Mouse (Mus musculus) heart, postnatal 0 days (tissue): ENCODE measurements around the gene Oxnad1. TPM values are rescaled to one million over a fixed set of nuclear protein-coding genes. Genes with fewer than 3 reads are reported as not detected.
"Not testable (repeated sequence)": the region's sequence is repeated elsewhere in the genome, so short reads cannot be mapped to it uniquely, and the experiment has no call there.

ENCODE experiments used
- ATAC-seq: fragments of 200-750 bp; cut with Nextera tagmentation; 2 replicates; pipeline ENCODE4 v1.8.0; 2017; ENCODE audit warnings: low read depth, moderate number of reproducible peaks, moderate library complexity; ENCODE audit not compliant: insufficient read depth
- DNase-seq: peaks from one replicate; pipeline ENCODE4 v3.0.0-alpha.2; 2016; ENCODE audit warnings: low spot score
- H3K27ac ChIP-seq: fragments of 300-500 bp; sonication (generic); 2 replicates; pipeline ENCODE4 v1.5.1; 2014; ENCODE audit warnings: low read depth, mild to moderate bottlenecking
- H3K27me3 ChIP-seq: fragments of 300-500 bp; sonication (generic); 2 replicates; pipeline ENCODE4 v1.6.1; 2014; ENCODE audit warnings: low read length, mixed read lengths; ENCODE audit not compliant: control insufficient read depth, insufficient read depth
- H3K36me3 ChIP-seq: fragments of 300-500 bp; sonication (generic); replicated peaks from 2 replicates; pipeline ENCODE4 v1.6.1; 2014; ENCODE audit warnings: low read length, mixed read lengths; ENCODE audit not compliant: control insufficient read depth, insufficient read depth
- H3K4me1 ChIP-seq: fragments of 300-500 bp; sonication (generic); 2 replicates; pipeline ENCODE4 v1.6.1; 2014; ENCODE audit warnings: antibody characterized with exemption; ENCODE audit not compliant: control insufficient read depth, insufficient read depth
- H3K4me2 ChIP-seq: fragments of 300-500 bp; sonication (generic); 2 replicates; pipeline ENCODE4 v1.6.1; 2014; ENCODE audit warnings: low read depth, mild to moderate bottlenecking, low read length, moderate library complexity
- H3K4me3 ChIP-seq: fragments of 300-500 bp; sonication (generic); 2 replicates; pipeline ENCODE4 v1.5.1; 2014; ENCODE audit warnings: low read depth, low read length
- H3K9ac ChIP-seq: fragments of 300-500 bp; sonication (generic); replicated peaks from 2 replicates; pipeline ENCODE4 v1.6.1; 2014; ENCODE audit warnings: low read depth, low read length, mixed read lengths
- H3K9me3 ChIP-seq: fragments of 300-500 bp; sonication (generic); replicated peaks from 2 replicates; pipeline ENCODE4 v1.6.1; 2016; ENCODE audit warnings: low read length; ENCODE audit not compliant: control insufficient read depth
- CTCF ChIP-seq: IDR thresholded peaks from 2 replicates; pipeline ENCODE4 v1.5.1; 2016; ENCODE audit warnings: antibody characterized with exemption, control low read depth, low read depth
- EP300 ChIP-seq: IDR thresholded peaks from 2 replicates; pipeline ENCODE4 v1.6.1; 2016; ENCODE audit warnings: antibody characterized with exemption, low read depth
- WGBS: fragments of 180-500 bp; shearing (Covaris S2); extraction: QIAGEN DNeasy Blood & Tissue Kit; methylation state at CpG from one replicate; pipeline ENCODE4 v1.1.7; 2014; 5-methylcytosine and 5-hydroxymethylcytosine counted together
- polyA plus RNA-seq: library from polyadenylated mRNA; unstranded; fragments of >200 nt; fragmentation: Nextera tagmentation; extraction: Ambion mirVana; gene quantifications from 2 replicates; pipeline ENCODE4 v1.2.1, GENCODE M21; 2015
- total RNA-seq: library from RNA; depleted of rRNA; stranded (reverse); fragments of >200 nt; gene quantifications from 2 replicates; pipeline ENCODE4 v1.2.3, GENCODE M21; 2014; ENCODE audit warnings: low replicate concordance

The Oxnad1 gene
- total and polyA plus RNA-seq, 2 experiments from 2014 or later, result 48.4 to 85.5 TPM

DNA sequence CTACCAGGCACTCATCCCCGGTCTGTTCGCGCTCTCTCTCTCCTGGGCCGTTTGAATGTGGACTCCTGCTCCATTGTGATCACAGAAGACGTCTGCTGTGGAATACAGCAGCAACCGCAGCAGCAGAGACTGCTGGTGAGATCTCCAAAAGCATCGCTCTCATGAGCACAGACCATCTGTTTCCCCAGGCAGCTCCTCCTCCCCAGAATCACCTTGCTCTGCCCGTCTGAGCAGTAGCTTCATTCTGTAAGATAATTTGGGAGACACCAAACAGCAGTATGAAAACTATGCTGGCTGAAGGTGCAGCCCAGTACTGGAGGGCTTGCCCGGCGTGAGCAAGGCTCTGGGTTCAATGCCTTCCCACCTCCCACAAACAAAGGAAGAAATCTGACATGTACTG, 4.1 kb upstream of the Oxnad1 start:
- Histone ChIP-seq H3K9ac (no peak overlapping the region), H3K4me2 (no peak overlapping the region), H3K27ac (no peak overlapping the region), H3K36me3 (peaks cover 28% of the 10 kb centered on the region), H3K9me3 (no peaks in the 10 kb centered on the region), H3K27me3 (no peaks in the 10 kb centered on the region), H3K4me3 (no peak overlapping the region), H3K4me1 (peaks cover 3% of the 10 kb centered on the region)
- no peak for ATAC-seq
- no peak for DNase-seq
- 79% methylated on average over 10 of the region's 10 CpGs for WGBS
- no peak for TF ChIP-seq CTCF
- no peak for TF ChIP-seq EP300

DNA sequence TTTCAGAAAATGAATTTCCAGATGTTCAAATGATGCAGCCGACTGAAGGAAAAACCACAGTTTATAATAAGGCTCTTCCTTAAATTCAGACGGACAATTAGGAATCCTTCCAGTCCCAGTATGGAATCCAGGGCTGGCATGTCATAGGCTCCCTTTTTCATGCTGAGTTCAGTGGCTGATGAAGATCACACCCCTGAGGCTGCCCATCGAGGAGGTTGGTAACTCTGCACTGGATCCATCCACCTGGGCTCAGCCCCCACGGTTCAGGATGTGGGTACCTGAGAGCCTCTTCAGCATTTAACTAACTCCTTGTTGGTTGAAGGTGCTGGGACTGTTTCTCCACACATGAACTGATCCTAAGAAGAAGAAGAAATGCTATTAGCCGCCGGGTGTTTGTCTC, 2.3 kb upstream of the Oxnad1 start:
- Histone ChIP-seq H3K9me3 (no peaks in the 10 kb centered on the region), H3K4me2 (no peak overlapping the region), H3K4me3 (no peak overlapping the region), H3K4me1 (peaks cover 11% of the 10 kb centered on the region), H3K36me3 (peaks cover 28% of the 10 kb centered on the region), H3K27me3 (no peaks in the 10 kb centered on the region), H3K27ac (no peak overlapping the region), H3K9ac (no peak overlapping the region)
- no peak for DNase-seq
- ATAC-seq, result no peak
- 87% methylated on average over 6 of the region's 6 CpGs for WGBS
- TF ChIP-seq EP300 (no peak), CTCF (no peak)

DNA sequence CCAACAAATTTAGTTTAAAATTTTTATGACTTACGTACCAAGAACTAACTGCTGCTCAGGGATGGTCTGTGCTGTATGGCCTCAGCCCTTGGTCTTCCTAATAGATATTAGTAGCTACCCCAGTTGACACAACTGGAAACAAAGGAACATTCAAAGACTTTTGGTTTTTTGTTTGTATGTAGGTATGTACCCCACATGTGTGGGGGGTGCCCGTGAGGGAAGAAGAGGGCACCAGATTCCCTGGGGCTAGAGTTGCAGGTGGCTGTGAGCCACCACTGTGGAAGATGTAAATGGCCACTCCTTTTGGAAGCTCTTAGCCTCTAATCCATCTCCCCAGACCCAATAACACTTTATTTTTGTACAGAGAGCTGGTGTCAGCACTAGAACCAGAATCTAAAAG, 1.7 kb upstream of the Oxnad1 start:
- WGBS, result 94% methylated on average over 2 of the region's 2 CpGs
- TF ChIP-seq CTCF (no peak), EP300 (no peak)
- ATAC-seq, result no peak

DNA sequence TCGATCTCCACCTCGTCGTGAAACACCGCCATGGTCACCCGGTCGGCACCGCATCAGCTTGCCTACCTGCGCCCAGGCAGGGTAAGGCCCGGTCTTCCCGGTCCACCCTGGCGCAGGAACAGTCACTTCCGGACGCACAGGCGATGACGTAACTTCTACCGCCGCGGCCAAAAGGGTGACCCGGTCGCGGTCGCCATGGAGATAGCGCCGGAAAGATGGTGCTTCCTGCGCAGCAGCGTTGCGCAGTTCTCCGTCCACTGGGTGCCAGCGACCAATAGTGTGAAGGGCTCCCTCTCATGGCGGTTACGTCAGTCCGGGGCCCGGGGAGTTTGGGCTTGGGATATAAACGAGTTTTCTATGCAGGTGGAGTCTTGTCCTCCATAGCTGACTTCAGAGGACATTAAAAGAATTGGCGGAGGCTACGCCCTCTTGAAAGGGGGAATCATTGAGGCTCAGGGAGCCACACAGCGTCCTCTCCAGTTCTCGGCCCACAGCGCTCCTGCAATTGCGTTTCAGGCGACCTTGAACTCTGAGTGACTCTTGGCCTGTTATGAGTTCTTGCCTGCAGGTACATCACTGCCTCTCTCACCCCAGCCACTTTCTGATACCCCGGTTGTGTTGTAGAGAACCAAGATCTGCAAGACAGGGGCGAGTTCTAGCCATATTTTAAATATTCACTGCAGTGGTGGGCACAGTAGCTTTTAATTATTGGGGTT, 470 bp downstream of the Oxnad1 start, which contains the start of gene Dph3:
Dph3 (minus strand) TSS at position 244 of the 716 bp plus-strand sequence.
- Histone ChIP-seq H3K4me2 (peak within 1 kb of the TSS; percentile 81), H3K9ac (peak within 1 kb of the TSS; percentile 69), H3K4me1 (peaks cover 11% of the 10 kb centered on the region), H3K4me3 (peak within 1 kb of the TSS; percentile 71), H3K9me3 (no peaks in the 10 kb centered on the region), H3K27ac (peak within 1 kb of the TSS; percentile 92), H3K27me3 (no peaks in the 10 kb centered on the region), H3K36me3 (peaks cover 25% of the 10 kb centered on the region)
- TF ChIP-seq CTCF (peak; percentile 49), EP300 (peak; percentile 54; the same call in 1 of the 2 replicates)
- DNase-seq (peak; percentile 97), ATAC-seq (peak; percentile 95)
- WGBS, result under 1% methylated on average over 43 of the region's 43 CpGs

More for the DNA sequence above, 1.7 kb upstream of the Oxnad1 start:
- H3K36me3 ChIP-seq, result peaks cover 28% of the 10 kb centered on the region
- no peak overlapping the region for H3K27ac ChIP-seq
- no peaks in the 10 kb centered on the region for H3K27me3 ChIP-seq
- no peak overlapping the region for H3K4me2 ChIP-seq
- H3K4me3 ChIP-seq, result no peak overlapping the region
- H3K4me1 ChIP-seq, result peaks cover 11% of the 10 kb centered on the region
- no peak overlapping the region for H3K9ac ChIP-seq
- no peak for DNase-seq
- no peaks in the 10 kb centered on the region for H3K9me3 ChIP-seq

DNA sequence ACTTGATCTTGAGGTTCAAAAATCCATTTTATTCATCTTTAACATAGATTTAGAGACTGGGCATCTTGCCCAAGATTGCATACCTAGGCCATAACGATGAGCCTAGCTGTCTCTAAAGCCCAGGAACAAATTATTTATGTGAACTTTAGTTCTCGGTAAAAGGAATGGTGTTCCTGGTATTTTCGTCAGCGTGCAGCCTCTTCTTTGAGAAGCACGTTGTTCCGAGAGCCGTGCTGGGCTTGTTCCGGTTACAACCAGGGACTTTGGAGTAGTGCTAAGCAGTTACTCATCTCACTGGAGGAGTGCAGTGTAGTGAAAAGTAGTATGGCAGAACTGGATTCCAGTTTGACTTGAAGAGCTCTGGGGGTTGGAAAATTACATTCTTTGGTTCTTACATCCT, 1.1 kb downstream of the Oxnad1 start:
- ATAC-seq (no peak), DNase-seq (peak; percentile 44)
- H3K36me3 ChIP-seq, result peaks cover 19% of the 10 kb centered on the region
- no peaks in the 10 kb centered on the region for H3K27me3 ChIP-seq
- H3K27ac ChIP-seq, result peak overlapping the region; percentile 92
- WGBS, result 7% methylated on average over 8 of the region's 8 CpGs
- peak overlapping the region; percentile 69 for H3K9ac ChIP-seq
- peak overlapping the region; percentile 68 for H3K4me2 ChIP-seq
- H3K4me1 ChIP-seq, result peaks cover 11% of the 10 kb centered on the region
- no peaks in the 10 kb centered on the region for H3K9me3 ChIP-seq
- H3K4me3 ChIP-seq, result peak overlapping the region; percentile 71
- TF ChIP-seq CTCF (no peak), EP300 (no peak)

DNA sequence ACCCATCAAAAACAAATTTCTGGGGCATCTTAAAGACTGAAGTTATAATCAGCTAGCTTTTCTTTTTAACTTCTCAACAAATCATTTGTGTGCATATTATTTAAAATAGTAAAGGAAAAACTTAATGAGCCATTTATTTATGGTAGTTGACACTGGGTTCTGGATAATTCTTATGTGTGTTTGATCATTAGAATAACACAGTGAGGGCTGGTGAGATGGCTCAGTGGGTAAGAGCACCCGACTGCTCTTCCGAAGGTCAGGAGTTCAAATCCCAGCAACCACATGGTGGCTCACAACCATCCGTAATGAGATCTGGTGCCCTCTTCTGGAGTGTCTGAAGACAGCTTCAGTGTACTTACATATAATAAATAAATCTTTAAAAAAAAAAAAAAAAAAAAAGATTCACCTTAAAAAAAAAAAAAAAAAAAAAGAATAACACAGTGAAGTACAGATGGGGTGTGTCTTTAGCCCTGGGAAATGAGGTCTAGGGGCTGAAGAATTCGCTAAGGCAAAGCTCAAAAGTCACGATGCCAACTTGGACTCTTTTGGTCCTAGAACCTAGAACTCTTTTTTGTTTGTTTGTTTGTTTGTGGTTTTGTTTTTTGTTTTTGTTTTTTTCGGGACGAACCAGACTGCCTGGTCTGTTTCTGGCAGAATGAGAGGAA, 2.5 kb downstream of the Oxnad1 start:
- not testable (repeated sequence) for H3K27ac ChIP-seq, H3K9ac ChIP-seq, H3K4me3 ChIP-seq, DNase-seq, H3K9me3 ChIP-seq, H3K4me2 ChIP-seq, H3K27me3 ChIP-seq, ATAC-seq
- WGBS, result 87% methylated on average over 7 of the region's 7 CpGs
- Histone ChIP-seq H3K4me1 (peaks cover 11% of the 10 kb centered on the region), H3K36me3 (peaks cover 13% of the 10 kb centered on the region)
